Mouse (Mus musculus): Measurements from ENCODE around the gene Maf. TPM values are rescaled to one million over a fixed set of nuclear protein-coding genes. Genes with fewer than 3 reads are reported as not detected.

The Maf gene
- polyA plus RNA-seq (2015; fragmentation: Illumina TruSeq; extraction: RNeasy Lipid Tissue Mini Kit (QIAGEN cat#74804); ENCODE audit: low read depth, low replicate concordance) = 11.7 TPM

GRCm38 (mm10) chr8:115707731-115708590 lies at the start of gene Maf:
TSS of gene Maf (minus strand) at chr8:115707794.

